Mouse (Mus musculus) forebrain, embryonic 14.5 days (tissue): ENCODE data around the gene Aspg. TPM values are rescaled to one million over a fixed set of nuclear protein-coding genes. Genes with fewer than 3 reads are reported as not detected.

Source experiments
- ATAC-seq: fragments of 200-750 bp; cut with Nextera tagmentation; 2 replicates; pipeline ENCODE4 v1.8.0; 2017; ENCODE audit warnings: mild to moderate bottlenecking, moderate library complexity
- DNase-seq: peaks from one replicate; pipeline ENCODE4 v3.0.0-alpha.2; 2015; ENCODE audit warnings: low spot score
- H3K27ac ChIP-seq: fragments of 300-500 bp; sonication (generic); 2 replicates; pipeline ENCODE4 v1.5.1; 2014; ENCODE audit warnings: low read depth, mild to moderate bottlenecking, control low read depth, low read length, moderate library complexity
- H3K27me3 ChIP-seq: fragments of 300-500 bp; sonication (generic); replicated peaks from 2 replicates; pipeline ENCODE4 v1.6.1; 2014; ENCODE audit warnings: low read length, control low read depth, mixed read lengths; ENCODE audit not compliant: control insufficient read depth, insufficient read depth
- H3K36me3 ChIP-seq: fragments of 300-500 bp; sonication (generic); 2 replicates; pipeline ENCODE4 v1.6.1; 2014; ENCODE audit warnings: low read length, control low read depth; ENCODE audit not compliant: control insufficient read depth, insufficient read depth
- H3K4me1 ChIP-seq: fragments of 300-500 bp; sonication (generic); 2 replicates; pipeline ENCODE4 v1.6.1; 2014; ENCODE audit warnings: antibody characterized with exemption, low read length, control low read depth; ENCODE audit not compliant: control insufficient read depth, insufficient read depth
- H3K4me2 ChIP-seq: fragments of 300-500 bp; sonication (generic); 2 replicates; pipeline ENCODE4 v1.6.1; 2014; ENCODE audit warnings: mild to moderate bottlenecking, control low read depth, low read length
- H3K4me3 ChIP-seq: fragments of 300-500 bp; sonication (generic); 2 replicates; pipeline ENCODE4 v1.5.1; 2014; ENCODE audit warnings: low read depth, low read length, control low read depth
- H3K9ac ChIP-seq: fragments of 300-500 bp; sonication (generic); 2 replicates; pipeline ENCODE4 v1.6.1; 2014; ENCODE audit warnings: mild to moderate bottlenecking, low read length, control low read depth, moderate library complexity
- H3K9me3 ChIP-seq: fragments of 300-500 bp; sonication (generic); replicated peaks from 2 replicates; pipeline ENCODE4 v1.6.1; 2016; ENCODE audit warnings: low read length, control low read depth, mixed read lengths; ENCODE audit not compliant: control insufficient read depth
- WGBS: fragments of 180-500 bp; shearing (Covaris S2); extraction: QIAGEN DNeasy Blood & Tissue Kit; methylation state at CpG from one replicate; pipeline ENCODE4 v1.1.7; 2014; 5-methylcytosine and 5-hydroxymethylcytosine counted together
- polyA plus RNA-seq: library from polyadenylated mRNA; unstranded; fragments of >200 nt; fragmentation: Nextera tagmentation; extraction: Ambion mirVana; gene quantifications from 2 replicates; pipeline ENCODE4 v1.2.1, GENCODE M21; 2014

Gene Aspg
- polyA plus RNA-seq, 1 experiment from 2014 or later = 0.46 TPM

DNA sequence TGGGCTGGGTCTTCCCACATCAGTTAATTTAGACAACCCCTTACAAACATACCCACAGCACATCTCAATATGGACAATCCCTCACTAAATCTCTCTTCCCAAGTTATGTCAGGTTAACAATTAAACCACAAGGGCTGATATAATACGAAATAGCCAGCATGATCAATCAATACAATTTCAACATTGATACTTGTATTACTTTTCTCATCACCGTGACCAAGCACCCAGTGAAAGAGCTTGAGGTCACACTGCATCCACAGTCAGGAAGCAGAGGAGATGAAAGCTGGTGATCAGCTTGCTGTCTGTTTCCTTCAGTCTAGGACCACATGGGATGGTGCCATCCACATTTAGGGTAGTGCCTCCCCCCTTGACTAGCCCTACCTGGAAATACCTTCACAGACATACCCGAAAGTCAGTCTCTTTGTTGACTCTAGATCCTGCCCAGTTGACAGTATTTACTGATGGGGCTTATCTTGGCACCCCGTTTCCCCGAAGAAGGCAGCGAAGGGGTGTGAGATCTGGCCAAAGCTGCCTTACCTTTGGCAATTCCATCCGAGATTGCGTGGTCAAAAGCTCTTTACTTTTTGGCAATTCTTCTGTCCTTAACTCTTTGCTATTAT lies 12.1 kb upstream of the Aspg start:
- Histone ChIP-seq H3K4me1 (no peaks in the 10 kb centered on the region; the same call in 1 of the 2 replicates), H3K4me3 (no peak overlapping the region), H3K27me3 (no peaks in the 10 kb centered on the region), H3K36me3 (no peaks in the 10 kb centered on the region), H3K9me3 (no peaks in the 10 kb centered on the region), H3K9ac (no peak overlapping the region), H3K27ac (no peak overlapping the region), H3K4me2 (no peak overlapping the region)
- no peak for DNase-seq
- 87% methylated on average over 8 of the region's 8 CpGs for WGBS
- no peak for ATAC-seq

- WGBS = 81% methylated on average over 13 of the region's 13 CpGs
- DNase-seq (no peak), ATAC-seq (no peak)
- H3K4me1 ChIP-seq = no peaks in the 10 kb centered on the region
- no peaks in the 10 kb centered on the region for H3K27me3 ChIP-seq
- H3K4me2 ChIP-seq = no peak overlapping the region
- H3K9me3 ChIP-seq = no peaks in the 10 kb centered on the region
- H3K9ac ChIP-seq = no peak overlapping the region
- H3K36me3 ChIP-seq = no peaks in the 10 kb centered on the region
- H3K27ac ChIP-seq = no peak overlapping the region
- no peak overlapping the region for H3K4me3 ChIP-seq
Observed at GRCm38 (mm10) chr12:112096051-112096732, 10.3 kb upstream of the Aspg start.

DNA sequence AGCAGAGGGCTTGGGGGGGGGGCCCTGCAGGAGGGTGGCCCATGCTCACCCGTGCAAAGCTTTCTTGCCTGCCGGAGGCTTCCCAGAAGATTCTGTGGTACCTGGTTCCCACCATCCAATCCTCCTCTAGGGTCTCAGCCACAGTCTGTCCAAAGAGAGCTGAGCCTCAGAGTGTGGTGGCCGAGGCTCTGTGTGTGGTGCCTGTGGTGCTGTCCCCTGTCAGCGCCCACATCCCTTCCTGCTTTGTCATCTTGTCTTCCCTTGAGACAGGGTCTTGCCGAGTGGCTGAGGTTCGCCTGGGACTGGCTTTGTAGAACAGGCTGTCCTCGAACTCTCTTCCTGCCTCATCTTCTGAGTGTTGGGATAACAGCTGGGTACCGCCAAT lies 9.8 kb upstream of the Aspg start:
- Histone ChIP-seq H3K9me3 (no peaks in the 10 kb centered on the region), H3K9ac (no peak overlapping the region), H3K4me2 (no peak overlapping the region), H3K4me3 (no peak overlapping the region), H3K27me3 (no peaks in the 10 kb centered on the region), H3K27ac (no peak overlapping the region), H3K36me3 (no peaks in the 10 kb centered on the region), H3K4me1 (no peaks in the 10 kb centered on the region)
- ATAC-seq = no peak
- no peak for DNase-seq
- 76% methylated on average over 8 of the region's 8 CpGs for WGBS

- Histone ChIP-seq H3K9me3 (no peaks in the 10 kb centered on the region), H3K27ac (no peak overlapping the region), H3K4me2 (no peak overlapping the region), H3K36me3 (no peaks in the 10 kb centered on the region), H3K27me3 (no peaks in the 10 kb centered on the region), H3K9ac (no peak overlapping the region), H3K4me3 (no peak overlapping the region), H3K4me1 (no peaks in the 10 kb centered on the region)
- 47% methylated on average over 4 of the region's 4 CpGs for WGBS
- no peak for DNase-seq
- ATAC-seq = no peak
Observed at GRCm38 (mm10) chr12:112100106-112100505, 6.4 kb upstream of the Aspg start.

DNA sequence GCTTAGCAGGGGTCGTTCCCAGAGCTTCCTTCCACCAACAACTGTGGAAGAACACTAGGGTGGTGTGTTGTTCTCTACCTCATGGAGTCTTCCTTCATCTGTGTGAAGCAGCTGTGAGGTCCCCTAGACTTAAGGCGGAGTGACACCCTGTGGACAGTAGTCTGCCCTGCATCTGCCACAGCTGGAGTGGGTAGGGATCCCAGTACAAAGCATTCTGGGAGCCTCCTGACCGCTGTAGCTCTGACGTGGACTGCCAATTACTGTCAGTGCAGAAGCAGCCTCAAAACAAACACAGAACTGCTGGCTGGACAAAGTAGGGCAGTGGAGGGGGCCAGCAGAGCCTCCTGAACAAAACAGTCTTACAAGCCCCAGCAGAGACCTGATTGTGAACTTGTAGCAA lies 5.4 kb upstream of the Aspg start:
- no peak for ATAC-seq
- H3K9ac ChIP-seq = no peak overlapping the region
- no peak overlapping the region for H3K4me3 ChIP-seq
- DNase-seq = no peak
- H3K4me2 ChIP-seq = no peak overlapping the region
- H3K27me3 ChIP-seq = no peaks in the 10 kb centered on the region
- no peak overlapping the region for H3K27ac ChIP-seq
- H3K4me1 ChIP-seq = no peaks in the 10 kb centered on the region
- 72% methylated on average over 4 of the region's 4 CpGs for WGBS
- no peaks in the 10 kb centered on the region for H3K9me3 ChIP-seq
- H3K36me3 ChIP-seq = no peaks in the 10 kb centered on the region

DNA sequence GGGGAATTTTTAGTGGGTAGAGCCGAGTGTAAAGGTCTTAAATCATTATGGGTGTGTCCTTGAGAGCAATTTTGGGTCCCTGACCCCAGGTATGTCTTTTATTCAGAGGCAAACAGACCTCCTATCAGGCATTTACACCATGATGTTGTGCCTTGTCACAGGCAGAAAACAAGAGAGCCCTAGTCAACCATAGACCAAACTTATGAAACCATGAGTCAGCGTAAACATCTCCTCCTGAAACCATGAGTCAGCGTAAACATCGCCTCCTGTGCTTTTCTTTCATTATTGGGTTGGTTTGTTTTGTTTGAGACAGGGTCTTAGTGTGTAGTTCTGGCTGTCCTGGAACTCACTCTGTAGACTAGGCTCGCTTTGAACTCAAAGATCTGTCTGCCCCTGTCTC lies 3.3 kb upstream of the Aspg start:
- Histone ChIP-seq H3K9me3 (no peaks in the 10 kb centered on the region), H3K27ac (no peak overlapping the region), H3K36me3 (no peaks in the 10 kb centered on the region), H3K9ac (no peak overlapping the region), H3K4me2 (no peak overlapping the region), H3K4me1 (peaks cover 3% of the 10 kb centered on the region), H3K4me3 (no peak overlapping the region), H3K27me3 (no peaks in the 10 kb centered on the region)
- 88% methylated on average over 5 of the region's 5 CpGs for WGBS
- no peak for ATAC-seq
- no peak for DNase-seq

- no peak overlapping the region for H3K27ac ChIP-seq
- no peak overlapping the region for H3K9ac ChIP-seq
- no peak overlapping the region for H3K4me3 ChIP-seq
- no peaks in the 10 kb centered on the region for H3K27me3 ChIP-seq
- no peak for ATAC-seq
- WGBS = 90% methylated on average over 11 of the region's 11 CpGs
- no peak overlapping the region for H3K4me2 ChIP-seq
- no peaks in the 10 kb centered on the region for H3K36me3 ChIP-seq
- no peak for DNase-seq
- peaks cover 3% of the 10 kb centered on the region for H3K4me1 ChIP-seq
- H3K9me3 ChIP-seq = no peaks in the 10 kb centered on the region
Observed at GRCm38 (mm10) chr12:112104890-112105289, 1.6 kb upstream of the Aspg start.

DNA sequence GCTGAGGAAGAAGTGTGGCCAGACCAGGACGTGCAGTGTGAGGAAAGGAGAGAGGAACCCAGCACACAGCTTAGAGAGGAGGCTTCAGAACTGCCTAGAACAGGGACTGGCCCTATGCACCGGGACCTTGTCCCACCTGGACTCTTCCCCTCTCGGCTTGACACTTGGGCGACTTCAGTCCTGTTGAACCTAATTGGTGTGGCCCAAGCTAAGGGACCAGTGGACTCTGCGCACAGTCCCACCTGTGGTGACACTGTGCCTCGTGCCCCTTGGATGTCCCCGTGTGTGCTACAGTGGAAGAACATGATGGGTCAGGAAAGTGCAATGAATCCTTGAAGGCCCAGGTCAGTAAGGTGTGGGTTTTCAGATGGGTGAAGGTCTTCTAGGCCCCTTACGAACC lies 1.2 kb downstream of the Aspg start:
- Histone ChIP-seq H3K27me3 (no peaks in the 10 kb centered on the region), H3K27ac (no peak overlapping the region), H3K36me3 (no peaks in the 10 kb centered on the region), H3K4me3 (no peak overlapping the region), H3K9me3 (no peaks in the 10 kb centered on the region), H3K4me2 (no peak overlapping the region), H3K4me1 (peaks cover 3% of the 10 kb centered on the region), H3K9ac (no peak overlapping the region)
- WGBS = 90% methylated on average over 8 of the region's 8 CpGs
- DNase-seq (no peak), ATAC-seq (no peak)

DNA sequence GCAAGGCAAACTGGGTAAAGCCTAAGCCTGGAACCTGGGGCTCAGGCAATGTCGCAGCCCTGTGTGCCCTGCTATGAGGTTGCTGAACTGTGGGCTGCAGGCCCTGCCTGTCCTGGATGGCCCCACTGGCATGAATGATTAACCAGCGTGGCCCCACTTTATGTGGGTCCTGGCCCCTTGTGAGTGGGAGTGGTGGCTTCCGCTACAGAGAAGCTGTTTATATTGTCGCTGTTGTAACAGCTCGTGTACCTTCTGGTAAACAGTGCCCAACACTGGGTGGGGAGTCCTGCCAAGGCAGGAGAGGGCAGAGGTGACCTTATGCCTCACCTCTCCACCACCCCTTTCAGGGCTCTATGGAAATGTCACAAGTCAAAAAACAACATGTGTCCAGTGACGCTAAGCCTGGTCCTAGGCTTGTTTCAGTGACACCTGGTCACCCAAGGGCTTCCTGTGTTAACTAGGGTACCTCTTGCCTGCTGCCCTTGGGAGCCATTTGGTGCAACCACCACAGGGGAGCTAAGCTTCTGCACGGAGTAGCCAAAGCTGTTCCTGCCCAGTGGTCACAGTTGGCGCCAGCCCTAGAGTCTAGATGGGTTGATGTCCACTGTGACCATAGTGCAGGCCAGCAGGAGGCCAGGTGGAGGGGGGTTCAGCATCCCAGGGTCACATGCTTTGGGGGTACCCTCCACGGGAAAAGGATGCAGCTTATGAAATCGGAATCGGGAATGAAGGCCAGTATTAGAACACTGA lies 2.4 kb downstream of the Aspg start:
- no peak overlapping the region for H3K4me3 ChIP-seq
- 87% methylated on average over 11 of the region's 11 CpGs for WGBS

More for the DNA sequence above, 2.4 kb downstream of the Aspg start:
- no peak for DNase-seq
- H3K27ac ChIP-seq = no peak overlapping the region
- no peaks in the 10 kb centered on the region for H3K9me3 ChIP-seq
- H3K36me3 ChIP-seq = no peaks in the 10 kb centered on the region
- H3K4me2 ChIP-seq = no peak overlapping the region
- no peak overlapping the region for H3K9ac ChIP-seq
- H3K4me1 ChIP-seq = peaks cover 3% of the 10 kb centered on the region
- no peak for ATAC-seq
- no peaks in the 10 kb centered on the region for H3K27me3 ChIP-seq
